Mouse (Mus musculus) thymus, adult 2 months (tissue): ENCODE results near the gene Mia.

ENCODE experiments used
- CTCF ChIP-seq: fragments of 200-500 bp; IDR thresholded peaks from 2 replicates; pipeline ENCODE4 v1.5.1; 2012; ENCODE audit warnings: mild to moderate bottlenecking, control low read depth, low read length, moderate library complexity, borderline replicate concordance; ENCODE audit not compliant: control insufficient read depth, poor library complexity, insufficient read depth; ENCODE audit errors: extremely low read depth
- POLR2A ChIP-seq: fragments of 200-500 bp; IDR thresholded peaks from 2 replicates; pipeline ENCODE4 v1.6.1; 2012; ENCODE audit warnings: mild to moderate bottlenecking, low read length, control low read depth, moderate library complexity; ENCODE audit not compliant: control insufficient read depth, poor library complexity, insufficient read depth; ENCODE audit errors: extremely low read depth

- TF ChIP-seq POLR2A, result no peak
- TF ChIP-seq CTCF, result no peak
Observed at GRCm38 (mm10) chr7:27222538-27222937, 41.6 kb upstream of the Mia start.
